Mouse (Mus musculus) midbrain, embryonic 14.5 days (tissue): ENCODE results near the gene Rasl11b. TPM values are rescaled to one million over a fixed set of nuclear protein-coding genes. Genes with fewer than 3 reads are reported as not detected.

Experiments used
- ATAC-seq: fragments of 200-750 bp; cut with Nextera tagmentation; 2 replicates; pipeline ENCODE4 v1.8.0; 2017; ENCODE audit warnings: moderate number of reproducible peaks, moderate library complexity; ENCODE audit not compliant: low FRiP score, low TSS enrichment
- DNase-seq: peaks from one replicate; pipeline ENCODE4 v3.0.0-alpha.2; 2015
- H3K27ac ChIP-seq: fragments of 300-500 bp; sonication (generic); replicated peaks from 2 replicates; pipeline ENCODE4 v1.5.1; 2014; ENCODE audit warnings: mild to moderate bottlenecking, low read depth, low read length, moderate library complexity
- H3K27me3 ChIP-seq: fragments of 300-500 bp; sonication (generic); 2 replicates; pipeline ENCODE4 v1.6.1; 2014; ENCODE audit warnings: low read length, control low read depth, mixed read lengths; ENCODE audit not compliant: control insufficient read depth, insufficient read depth
- H3K36me3 ChIP-seq: fragments of 300-500 bp; sonication (generic); 2 replicates; pipeline ENCODE4 v1.6.1; 2014; ENCODE audit warnings: low read length, control low read depth; ENCODE audit not compliant: control insufficient read depth, insufficient read depth
- H3K4me1 ChIP-seq: fragments of 300-500 bp; sonication (generic); 2 replicates; pipeline ENCODE4 v1.6.1; 2014; ENCODE audit warnings: mild to moderate bottlenecking, antibody characterized with exemption, low read length, control low read depth; ENCODE audit not compliant: control insufficient read depth, insufficient read depth
- H3K4me2 ChIP-seq: fragments of 300-500 bp; sonication (generic); 2 replicates; pipeline ENCODE4 v1.6.1; 2014; ENCODE audit warnings: mild to moderate bottlenecking, low read length, moderate library complexity
- H3K4me3 ChIP-seq: fragments of 300-500 bp; sonication (generic); replicated peaks from 2 replicates; pipeline ENCODE4 v1.5.1; 2014; ENCODE audit warnings: low read depth, low read length
- H3K9ac ChIP-seq: fragments of 300-500 bp; sonication (generic); replicated peaks from 2 replicates; pipeline ENCODE4 v1.6.1; 2014; ENCODE audit warnings: mild to moderate bottlenecking, low read length, moderate library complexity
- H3K9me3 ChIP-seq: fragments of 300-500 bp; sonication (generic); 2 replicates; pipeline ENCODE4 v1.6.1; 2016; ENCODE audit warnings: low read length, control low read depth, mixed read lengths; ENCODE audit not compliant: control insufficient read depth
- WGBS: fragments of 180-500 bp; shearing (Covaris S2); extraction: QIAGEN DNeasy Blood & Tissue Kit; methylation state at CpG from one replicate; pipeline ENCODE4 v1.1.7; 2014; 5-methylcytosine and 5-hydroxymethylcytosine counted together
- polyA plus RNA-seq: library from polyadenylated mRNA; unstranded; fragments of >200 nt; fragmentation: Nextera tagmentation; extraction: Ambion mirVana; gene quantifications from 2 replicates; pipeline ENCODE4 v1.2.1, GENCODE M21; 2014

The Rasl11b gene
- polyA plus RNA-seq, 1 experiment from 2014 or later, result 13.6 TPM

GRCm38 (mm10) chr5:74161297-74161926 is 33.7 kb upstream of the Rasl11b start:
- Histone ChIP-seq H3K36me3 (no peaks in the 10 kb centered on the region), H3K4me1 (peaks cover 11% of the 10 kb centered on the region), H3K9me3 (no peaks in the 10 kb centered on the region), H3K27ac (0 out of 2 replicates have a peak overlapping the region, but pooled peaks have one; percentile 22), H3K4me3 (0 out of 2 replicates have a peak overlapping the region, but pooled peaks have one; percentile 3), H3K27me3 (no peaks in the 10 kb centered on the region), H3K9ac (0 out of 2 replicates have a peak overlapping the region, but pooled peaks have one; percentile 13), H3K4me2 (peak overlapping the region; percentile 43)
- DNase-seq (peak; percentile 55), ATAC-seq (peak; percentile 68; the same call in 1 of the 2 replicates)
- WGBS, result 10% methylated on average over 15 of the region's 15 CpGs

GRCm38 (mm10) chr5:74162013-74162412 is 33.1 kb upstream of the Rasl11b start:
- Histone ChIP-seq H3K4me3 (no peak overlapping the region), H3K9me3 (no peaks in the 10 kb centered on the region), H3K27me3 (no peaks in the 10 kb centered on the region; the same call in 1 of the 2 replicates), H3K4me2 (peak overlapping the region; percentile 43), H3K4me1 (peaks cover 11% of the 10 kb centered on the region), H3K27ac (0 out of 2 replicates have a peak overlapping the region, but pooled peaks have one; percentile 22), H3K36me3 (no peaks in the 10 kb centered on the region), H3K9ac (0 out of 2 replicates have a peak overlapping the region, but pooled peaks have one; percentile 13)
- ATAC-seq (no peak), DNase-seq (no peak)
- WGBS, result 14% methylated on average over 3 of the region's 3 CpGs

GRCm38 (mm10) chr5:74163141-74163540 is 31.9 kb upstream of the Rasl11b start:
- Histone ChIP-seq H3K4me3 (no peak overlapping the region), H3K9ac (no peak overlapping the region), H3K4me1 (peaks cover 11% of the 10 kb centered on the region), H3K4me2 (no peak overlapping the region), H3K27me3 (no peaks in the 10 kb centered on the region; the same call in 1 of the 2 replicates), H3K36me3 (no peaks in the 10 kb centered on the region), H3K9me3 (no peaks in the 10 kb centered on the region), H3K27ac (no peak overlapping the region)
- ATAC-seq (no peak), DNase-seq (no peak)
- WGBS, result 83% methylated on average over 6 of the region's 6 CpGs

GRCm38 (mm10) chr5:74164547-74164946 is 30.5 kb upstream of the Rasl11b start:
- no peak overlapping the region for H3K27ac ChIP-seq
- H3K9ac ChIP-seq, result no peak overlapping the region
- no peak overlapping the region for H3K4me3 ChIP-seq
- DNase-seq (no peak), ATAC-seq (no peak)
- 89% methylated on average over 7 of the region's 7 CpGs for WGBS
- H3K9me3 ChIP-seq, result no peaks in the 10 kb centered on the region
- no peaks in the 10 kb centered on the region for H3K36me3 ChIP-seq
- H3K4me1 ChIP-seq, result peaks cover 11% of the 10 kb centered on the region
- H3K4me2 ChIP-seq, result no peak overlapping the region
- no peaks in the 10 kb centered on the region; the same call in 1 of the 2 replicates for H3K27me3 ChIP-seq

- Histone ChIP-seq H3K36me3 (no peaks in the 10 kb centered on the region), H3K4me2 (no peak overlapping the region), H3K27ac (no peak overlapping the region), H3K9ac (no peak overlapping the region), H3K4me3 (no peak overlapping the region), H3K4me1 (peaks cover 8% of the 10 kb centered on the region), H3K27me3 (no peaks in the 10 kb centered on the region; the same call in 1 of the 2 replicates), H3K9me3 (no peaks in the 10 kb centered on the region)
- 97% methylated on average over 3 of the region's 3 CpGs for WGBS
- no peak for DNase-seq
- no peak for ATAC-seq
Observed at GRCm38 (mm10) chr5:74166642-74167041, 28.4 kb upstream of the Rasl11b start.

- no peaks in the 10 kb centered on the region for H3K9me3 ChIP-seq
- H3K27ac ChIP-seq, result no peak overlapping the region
- H3K4me2 ChIP-seq, result no peak overlapping the region
- H3K4me1 ChIP-seq, result peaks cover 6% of the 10 kb centered on the region; the same call in 1 of the 2 replicates
- H3K27me3 ChIP-seq, result no peaks in the 10 kb centered on the region; the same call in 1 of the 2 replicates
- no peak for DNase-seq
- 91% methylated on average over 3 of the region's 3 CpGs for WGBS
- ATAC-seq, result no peak
- no peak overlapping the region for H3K9ac ChIP-seq
- H3K4me3 ChIP-seq, result no peak overlapping the region
- no peaks in the 10 kb centered on the region for H3K36me3 ChIP-seq
Observed at GRCm38 (mm10) chr5:74168085-74168484, 27.0 kb upstream of the Rasl11b start.

- H3K27me3 ChIP-seq, result no peaks in the 10 kb centered on the region; the same call in 1 of the 2 replicates
- H3K9me3 ChIP-seq, result no peaks in the 10 kb centered on the region
- no peak overlapping the region for H3K4me3 ChIP-seq
- no peak overlapping the region for H3K27ac ChIP-seq
- peaks cover 15% of the 10 kb centered on the region; the same call in 1 of the 2 replicates for H3K4me1 ChIP-seq
- H3K36me3 ChIP-seq, result no peaks in the 10 kb centered on the region
- no peak for DNase-seq
- no peak for ATAC-seq
- H3K4me2 ChIP-seq, result no peak overlapping the region
- WGBS, result 78% methylated on average over 9 of the region's 9 CpGs
- no peak overlapping the region for H3K9ac ChIP-seq
Observed at GRCm38 (mm10) chr5:74171768-74172167, 23.3 kb upstream of the Rasl11b start.

- 63% methylated on average over 12 of the region's 12 CpGs for WGBS
- H3K9me3 ChIP-seq, result no peaks in the 10 kb centered on the region
- DNase-seq (no peak), ATAC-seq (no peak)
- H3K9ac ChIP-seq, result no peak overlapping the region
- peaks cover 15% of the 10 kb centered on the region; the same call in 1 of the 2 replicates for H3K4me1 ChIP-seq
- H3K36me3 ChIP-seq, result no peaks in the 10 kb centered on the region
- no peak overlapping the region for H3K4me3 ChIP-seq
- H3K27me3 ChIP-seq, result no peaks in the 10 kb centered on the region
- no peak overlapping the region for H3K27ac ChIP-seq
- no peak overlapping the region for H3K4me2 ChIP-seq
Observed at GRCm38 (mm10) chr5:74172208-74172607, 22.9 kb upstream of the Rasl11b start.
